Mouse (Mus musculus): ENCODE data around the gene Serinc3.
A peak's percentile ranks its signal among the peaks of the same experiment; 100 is the strongest.
"Not testable (repeated sequence)": the region's sequence is repeated elsewhere in the genome, so short reads cannot be mapped to it uniquely, and the experiment has no call there.

The Serinc3 gene

DNA sequence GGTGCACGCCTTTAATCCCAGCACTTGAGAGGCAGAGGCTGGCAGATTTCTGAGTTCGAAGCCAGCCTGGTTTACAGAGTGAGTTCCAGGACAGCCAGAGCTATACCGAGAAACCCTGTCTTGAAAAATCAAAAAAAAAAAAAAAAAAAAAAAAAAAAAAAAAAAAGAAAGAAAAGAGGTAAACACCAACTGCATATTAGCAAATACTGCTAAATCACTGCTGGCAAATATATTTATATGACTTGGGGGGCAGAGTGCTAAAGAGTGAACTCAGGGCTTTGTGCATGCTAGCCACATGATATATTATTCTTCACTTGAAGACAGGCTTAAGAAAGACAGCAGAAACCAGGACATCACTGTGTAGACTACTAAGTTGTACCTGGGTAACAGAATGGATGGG lies 23.5 kb downstream of the Serinc3 start:
- DNase-seq, result not testable (repeated sequence)

DNA sequence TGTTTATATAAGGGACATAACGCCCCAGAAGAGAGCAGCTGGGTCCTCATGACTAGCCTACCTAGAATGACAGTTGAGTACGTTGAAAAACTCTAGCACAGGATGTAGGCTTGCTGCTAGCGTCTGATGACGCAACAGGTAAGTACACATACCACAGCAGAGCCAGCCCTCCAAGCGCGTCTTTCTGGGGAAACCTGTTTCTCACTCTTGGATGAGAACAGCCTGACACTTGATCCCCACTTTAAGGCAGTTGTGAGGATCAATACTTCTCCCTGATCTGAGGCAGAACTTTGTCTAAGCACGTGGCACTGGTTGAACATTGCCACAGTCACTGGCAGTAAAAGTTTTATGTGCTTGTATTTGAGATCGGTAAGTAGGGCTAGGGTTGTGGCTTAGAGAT lies 24.5 kb downstream of the Serinc3 start:
- DNase-seq, result no peak

DNA sequence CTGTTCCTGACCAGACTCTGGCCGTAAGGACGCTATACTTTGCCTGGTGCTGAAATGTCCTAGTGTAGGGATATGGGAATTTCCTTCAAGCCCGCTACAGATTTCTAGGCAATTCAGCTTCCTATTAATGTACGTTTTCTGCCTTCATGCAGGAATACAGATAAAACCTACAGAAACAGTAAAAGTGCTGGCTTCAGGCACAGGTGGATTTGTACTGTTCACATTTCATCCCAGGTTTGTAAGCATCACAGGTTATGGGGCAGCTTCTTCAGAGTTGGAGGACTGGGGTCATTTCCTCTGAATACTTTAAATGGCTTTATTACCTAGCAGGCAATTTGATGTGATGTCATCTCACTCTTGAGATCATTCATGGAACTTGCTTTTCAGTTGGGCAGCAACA lies 27.1 kb downstream of the Serinc3 start:
- no peak for DNase-seq

GRCm38 (mm10) chr2:163617232-163617863 lies 27.6 kb downstream of the Serinc3 start:
- DNase-seq, result no peak

DNA sequence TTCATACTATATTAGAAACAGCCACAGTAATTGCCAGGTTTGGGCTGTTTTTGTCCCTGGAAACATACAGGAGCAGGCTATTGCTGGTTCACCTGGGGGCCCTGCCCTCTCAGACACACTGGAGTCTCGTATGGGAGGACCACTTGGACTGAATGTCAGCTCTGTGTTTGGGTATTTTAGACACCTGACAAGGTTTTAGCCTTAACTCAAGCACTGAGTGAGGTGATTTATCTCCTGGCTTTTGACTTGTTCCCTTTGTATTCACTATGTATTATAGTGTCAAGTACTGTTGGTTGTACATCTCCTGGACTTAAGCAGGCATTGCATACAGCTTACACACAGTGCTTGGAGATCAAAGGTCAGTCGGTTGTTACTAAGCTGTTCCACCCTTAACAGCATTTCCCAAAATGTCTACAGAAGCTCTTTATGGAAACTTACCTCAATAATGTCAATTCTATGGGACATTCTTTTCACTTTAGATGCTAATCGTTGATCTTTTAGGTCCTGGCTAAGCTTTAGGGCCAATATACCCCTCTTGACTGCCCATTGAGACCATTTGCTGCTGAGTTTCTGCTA lies 28.2 kb downstream of the Serinc3 start:
- DNase-seq, result no peak

GRCm38 (mm10) chr2:163615906-163616651 lies 28.9 kb downstream of the Serinc3 start:
- no peak for DNase-seq

DNA sequence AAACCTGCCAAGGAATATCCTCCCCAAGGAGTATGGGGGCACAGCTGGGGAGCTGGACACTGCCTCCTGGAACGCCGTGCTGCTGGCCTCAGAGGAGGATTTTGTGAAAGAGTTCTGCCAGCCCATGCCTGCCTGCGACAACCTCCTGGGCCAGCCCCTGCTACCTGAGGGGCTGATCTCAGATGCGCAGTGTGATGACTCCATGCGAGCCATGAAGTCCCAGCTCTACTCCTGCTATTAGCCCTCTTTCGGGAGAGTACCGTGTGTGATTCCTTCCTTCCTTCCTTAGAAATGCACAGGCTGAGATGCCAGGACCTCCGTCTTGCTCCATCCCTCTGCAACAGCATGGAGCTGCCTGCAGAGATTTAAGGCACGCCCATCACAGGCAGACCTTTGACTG lies 29.5 kb downstream of the Serinc3 start:
- DNase-seq, result no peak

DNA sequence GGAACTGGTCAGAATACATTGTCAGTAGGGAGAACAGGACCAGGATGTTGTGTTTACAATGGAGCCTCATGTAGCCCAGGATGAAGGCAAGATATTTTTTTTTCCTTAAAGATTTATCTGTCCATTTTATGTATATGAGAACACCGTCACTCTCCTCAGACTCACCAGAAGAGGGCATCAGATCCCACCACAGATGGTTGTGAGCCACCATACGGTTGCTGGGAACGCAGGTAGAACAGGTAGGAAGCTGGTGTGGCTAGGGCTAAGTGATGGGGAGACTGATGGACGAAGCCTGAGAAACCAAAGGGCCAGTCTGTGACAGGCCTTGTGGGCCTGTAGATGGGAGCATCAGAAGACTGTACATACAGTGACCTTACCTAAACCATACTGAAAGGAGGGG lies 30.9 kb downstream of the Serinc3 start:
- DNase-seq, result no peak

DNA sequence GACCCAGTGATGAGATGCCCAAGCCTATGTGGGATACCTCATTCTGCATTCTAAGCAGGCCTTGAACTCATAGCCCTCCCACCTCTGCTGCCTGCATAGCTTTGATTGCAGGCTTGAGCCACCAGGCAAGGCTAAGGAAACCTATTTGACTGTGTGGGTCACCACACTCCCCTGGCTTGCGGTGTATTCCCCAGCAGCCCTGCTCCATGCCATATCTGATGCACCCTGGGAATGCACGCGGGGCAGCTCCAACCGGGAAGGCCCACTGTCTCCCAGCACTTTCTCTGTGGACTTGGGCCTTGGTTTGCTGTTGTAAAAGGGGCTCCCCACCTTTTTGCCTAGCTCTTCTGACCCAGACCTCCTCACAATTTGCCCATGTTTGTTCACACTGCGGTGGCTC lies 31.7 kb downstream of the Serinc3 start:
- no peak for DNase-seq

DNA sequence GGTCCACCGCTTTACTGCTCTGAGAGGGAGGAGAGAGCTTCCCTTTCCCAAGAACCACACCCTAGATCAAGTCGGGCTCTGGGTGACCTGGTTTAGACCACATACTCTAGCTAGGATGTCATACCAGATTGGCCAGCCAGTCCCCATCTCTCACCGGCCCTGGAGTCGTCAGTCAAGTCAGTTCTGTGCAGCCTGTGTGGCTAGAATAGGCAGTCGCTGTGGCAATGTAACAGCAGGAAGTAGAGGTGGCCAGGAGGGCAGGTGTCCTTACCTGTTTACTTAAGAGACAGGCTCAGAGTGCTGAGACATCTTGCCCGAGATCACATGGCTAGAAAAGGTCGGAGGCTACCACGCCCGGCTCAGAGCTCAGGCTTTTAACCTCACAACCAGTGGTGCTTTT lies 33.8 kb downstream of the Serinc3 start:
- DNase-seq, result no peak

DNA sequence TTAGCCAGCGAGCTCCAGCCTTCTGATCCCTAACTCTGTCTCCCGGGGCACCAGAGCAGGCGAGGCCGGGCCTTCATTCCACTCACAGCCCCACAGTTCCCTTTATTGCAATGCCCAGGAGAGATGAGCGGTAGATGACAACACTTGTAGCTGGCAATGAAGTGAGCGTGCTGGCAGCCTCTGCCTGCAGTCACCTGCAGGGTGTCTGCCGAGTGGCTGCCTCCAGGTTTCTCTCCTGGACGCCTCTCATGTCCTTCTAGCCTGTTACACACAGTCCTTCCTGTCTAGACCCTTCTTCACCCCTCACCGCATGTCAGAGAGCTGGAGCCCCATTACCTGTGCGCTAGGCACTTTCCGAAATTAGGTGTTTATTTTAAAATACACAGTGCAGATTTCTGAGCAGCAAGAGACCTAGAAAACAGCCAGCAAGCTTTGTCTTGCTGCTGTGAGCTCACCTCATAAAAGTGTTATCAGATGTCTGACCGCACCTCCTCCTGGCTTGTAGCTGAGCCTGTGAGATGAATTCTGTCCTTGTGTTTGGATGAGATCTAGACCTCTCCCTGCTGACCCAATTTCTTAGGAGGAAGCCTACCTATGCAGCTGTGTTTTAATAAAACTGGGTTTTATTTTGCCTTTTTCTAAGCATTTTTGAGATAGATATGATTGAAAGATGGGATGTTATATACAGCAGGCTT lies 35.5 kb downstream of the Serinc3 start:
- DNase-seq, result no peak

- no peak for DNase-seq
Measured at GRCm38 (mm10) chr2:163608008-163608407, 36.9 kb downstream of the Serinc3 start.

DNA sequence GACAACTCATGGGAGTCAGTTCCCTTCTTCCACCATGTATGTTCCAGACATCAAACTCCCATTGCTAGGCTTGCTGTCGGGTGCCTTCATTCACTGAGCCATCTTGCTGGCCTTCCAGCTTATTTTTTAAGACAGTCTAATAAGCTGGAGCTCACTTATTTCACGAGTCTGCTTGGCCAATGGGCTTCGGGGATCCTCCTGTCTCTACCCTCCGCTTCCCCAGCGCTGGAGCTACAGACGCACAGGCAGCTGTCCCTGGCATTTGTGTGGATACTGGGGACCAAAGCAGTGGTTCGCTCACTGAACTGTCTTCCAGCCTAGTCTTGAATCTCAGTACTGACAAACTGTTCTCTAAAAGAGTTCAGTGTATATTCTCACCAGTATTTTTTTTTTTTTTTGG lies 38.8 kb downstream of the Serinc3 start:
- no peak for DNase-seq

DNA sequence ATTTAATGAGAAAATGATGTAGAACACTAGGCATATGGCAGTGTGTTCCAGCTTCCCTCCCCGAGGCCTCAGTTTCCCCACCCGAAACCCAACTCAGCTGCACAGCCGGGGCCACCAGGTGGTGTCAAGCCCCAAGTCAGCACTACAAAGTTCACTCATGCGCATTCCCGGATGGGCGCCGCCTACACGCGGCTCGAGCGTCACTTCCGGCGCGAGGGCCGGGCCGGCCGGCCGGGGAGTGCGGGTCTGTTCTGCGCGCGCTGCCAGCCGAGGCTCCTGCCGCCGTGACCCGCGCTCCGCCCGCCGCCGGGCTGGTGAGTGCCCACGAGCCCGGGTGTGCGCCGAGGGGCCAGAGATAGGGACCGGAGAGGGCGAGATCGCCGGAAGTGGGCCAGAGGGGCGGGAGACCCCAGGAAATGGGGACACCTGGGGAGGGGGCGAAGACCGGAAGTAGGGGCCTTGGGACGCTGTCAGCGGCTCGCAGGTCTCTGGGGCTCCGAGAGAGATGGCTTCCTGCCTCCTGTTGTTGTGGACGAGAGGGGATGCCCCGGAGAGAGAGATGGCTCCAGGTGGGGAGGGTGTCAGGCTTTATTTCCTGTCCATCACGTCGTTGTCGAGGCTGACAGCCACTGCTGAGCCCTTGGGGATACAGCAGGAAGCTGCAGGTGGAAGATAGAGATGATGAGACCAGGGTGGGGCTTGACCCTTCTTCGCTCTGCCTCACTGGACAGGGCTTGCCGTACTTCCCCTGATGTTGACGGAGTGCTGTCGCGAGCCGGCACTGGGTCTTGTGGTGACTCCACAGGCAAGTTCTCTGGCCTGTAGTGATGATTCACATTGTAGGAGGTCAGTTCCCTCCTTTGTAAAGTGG lies 42.6 kb downstream of the Serinc3 start, which contains the start of gene Ttpal:
Gene Ttpal (plus strand): TSS at position 214 of the 871 bp plus-strand sequence.
- DNase-seq, result peak; percentile 90 to 93

DNA sequence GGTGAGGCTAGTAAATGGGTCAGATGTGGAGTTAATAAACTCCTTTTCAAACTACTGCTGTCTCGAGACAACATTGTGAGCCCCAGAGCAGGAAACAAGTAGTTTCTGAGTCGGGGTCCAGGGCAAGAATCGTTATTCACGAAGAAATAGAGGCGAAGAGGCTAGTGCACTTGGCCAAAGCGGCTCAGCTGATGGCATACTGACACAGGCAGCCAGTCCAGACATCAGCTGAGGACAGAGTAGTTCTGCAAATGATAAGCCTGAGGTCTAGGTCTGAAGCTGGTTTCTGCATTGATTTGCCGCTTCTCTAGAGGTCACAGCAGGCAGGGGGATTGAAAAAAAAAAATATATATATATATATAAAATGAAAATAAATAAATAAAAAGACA lies 43.2 kb downstream of the Serinc3 start:
- no peak for DNase-seq

DNA sequence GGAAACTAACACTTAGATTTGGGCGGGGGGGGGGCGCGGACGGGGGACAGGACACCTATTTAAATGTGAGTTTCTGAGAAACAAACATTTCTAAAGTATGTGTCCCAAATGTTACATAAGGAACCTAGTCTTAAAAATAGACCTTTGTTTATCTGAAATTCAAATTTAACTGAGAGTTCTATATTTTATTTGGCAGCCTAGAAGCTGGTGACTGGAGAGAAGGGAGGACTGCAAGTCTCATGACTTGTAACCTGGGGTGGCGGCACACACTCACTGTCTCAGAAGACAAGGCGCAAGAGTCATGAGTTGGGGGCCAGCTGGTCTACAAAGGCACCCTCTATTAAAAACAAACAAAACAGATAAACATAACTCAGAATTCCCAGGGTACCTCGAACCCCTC lies 43.9 kb downstream of the Serinc3 start:
- DNase-seq, result no peak

DNA sequence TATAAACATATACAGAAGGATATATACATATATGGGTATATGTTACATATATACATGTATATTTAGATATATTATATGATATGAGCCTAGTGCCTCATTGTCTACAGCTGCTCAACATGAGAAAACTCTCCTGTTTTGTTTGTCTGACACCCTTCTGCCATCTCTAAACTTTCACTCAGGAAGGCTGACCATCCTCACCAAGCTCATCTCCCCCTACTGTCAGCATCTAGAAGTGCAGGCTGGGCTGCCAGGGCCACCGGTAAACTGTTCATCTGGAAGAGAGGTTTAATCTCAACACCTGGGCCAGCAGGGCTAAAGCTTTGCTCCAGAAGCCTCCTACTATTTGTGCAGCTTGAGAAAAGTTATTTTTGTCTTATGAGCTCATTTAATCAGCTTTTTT lies 45.7 kb downstream of the Serinc3 start:
- peak; percentile 74 to 88 for DNase-seq

- peak; percentile 89 to 90 for DNase-seq
Measured at GRCm38 (mm10) chr2:163597661-163598060, 47.3 kb downstream of the Serinc3 start.

- DNase-seq, result no peak
Measured at GRCm38 (mm10) chr2:163596873-163597155, 48.1 kb downstream of the Serinc3 start.

DNA sequence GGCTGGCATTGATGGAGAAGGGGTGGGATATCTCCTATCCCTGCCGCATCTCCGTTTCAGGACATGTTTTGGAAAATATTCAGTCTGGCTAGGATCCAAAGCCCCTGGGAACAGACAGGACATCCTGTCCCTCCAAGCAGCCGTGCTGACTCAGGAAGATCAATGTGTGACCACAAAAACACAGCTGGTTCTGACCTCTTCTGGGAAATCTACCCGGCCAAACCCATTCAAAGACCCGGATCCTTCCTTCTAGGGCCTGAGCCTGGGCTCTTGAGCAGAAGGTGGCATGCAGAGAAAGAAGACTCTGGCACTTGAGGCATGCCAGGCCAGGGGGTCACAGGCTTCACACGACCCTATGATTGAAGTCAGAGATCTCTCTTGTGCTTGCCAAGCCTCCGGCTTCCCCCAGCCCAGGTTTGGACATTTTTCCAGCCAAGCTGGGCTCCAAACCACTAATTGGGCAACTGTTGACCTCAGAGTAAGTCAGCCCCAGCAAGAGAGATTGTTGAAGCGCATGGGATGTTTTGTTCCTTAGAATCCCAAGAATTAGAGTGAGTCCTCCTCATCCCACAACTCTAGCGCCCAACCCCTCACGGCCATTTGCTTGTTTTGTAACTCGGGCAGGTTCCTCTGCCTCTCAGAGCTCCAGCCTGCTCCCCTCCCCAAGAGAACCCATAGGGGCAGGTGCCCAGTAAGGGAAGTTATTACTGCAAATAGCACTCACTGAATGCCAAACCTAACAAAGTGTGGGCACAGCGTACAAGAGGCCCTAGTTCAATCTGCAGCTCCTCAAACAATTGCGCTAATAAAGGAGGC lies 48.7 kb downstream of the Serinc3 start:
- DNase-seq, result peak; percentile 78 to 95

DNA sequence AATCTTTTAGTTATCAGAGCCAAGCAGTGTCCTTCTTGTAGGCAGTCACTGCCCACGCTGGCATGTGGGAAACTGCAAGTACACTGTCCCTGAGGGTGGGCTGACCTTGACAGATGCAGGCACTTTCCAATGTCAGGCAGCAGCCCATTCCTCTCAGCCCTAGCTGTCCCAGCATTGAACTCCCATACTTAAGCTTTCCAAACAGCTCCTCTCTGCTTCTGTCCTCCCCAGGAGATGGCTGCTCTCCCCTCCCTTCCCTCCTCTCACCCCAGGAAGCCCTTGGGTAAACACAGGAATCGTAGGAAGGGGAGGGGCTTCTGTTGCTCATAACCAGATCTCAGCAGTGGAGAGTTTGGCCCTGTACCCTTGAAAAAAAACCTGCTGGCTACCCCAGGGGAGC lies 49.8 kb downstream of the Serinc3 start:
- peak; percentile 44 to 77 for DNase-seq
